Mouse (Mus musculus) hindbrain, embryonic 14.5 days (tissue): ENCODE data around the gene Gtpbp8. TPM values are rescaled to one million over a fixed set of nuclear protein-coding genes. Genes with fewer than 3 reads are reported as not detected.

Experiments
- ATAC-seq: fragments of 200-750 bp; cut with Nextera tagmentation; 2 replicates; pipeline ENCODE4 v1.8.0; 2017; ENCODE audit warnings: moderate number of reproducible peaks, mild to moderate bottlenecking, moderate TSS enrichment, moderate library complexity; ENCODE audit not compliant: low FRiP score
- DNase-seq: peaks from one replicate; pipeline ENCODE4 v3.0.0-alpha.2; 2015; ENCODE audit warnings: low spot score
- H3K27ac ChIP-seq: fragments of 300-500 bp; sonication (generic); 2 replicates; pipeline ENCODE4 v1.5.1; 2014; ENCODE audit warnings: mild to moderate bottlenecking, moderate library complexity
- H3K27me3 ChIP-seq: fragments of 300-500 bp; sonication (generic); 2 replicates; pipeline ENCODE4 v1.6.1; 2014; ENCODE audit warnings: mild to moderate bottlenecking, low read length, mixed read lengths; ENCODE audit not compliant: control insufficient read depth, insufficient read depth
- H3K36me3 ChIP-seq: fragments of 300-500 bp; sonication (generic); replicated peaks from 2 replicates; pipeline ENCODE4 v1.6.1; 2014; ENCODE audit not compliant: control insufficient read depth, insufficient read depth
- H3K4me1 ChIP-seq: fragments of 300-500 bp; sonication (generic); replicated peaks from 2 replicates; pipeline ENCODE4 v1.6.1; 2014; ENCODE audit warnings: antibody characterized with exemption, low read length, mixed read lengths; ENCODE audit not compliant: control insufficient read depth, insufficient read depth
- H3K4me2 ChIP-seq: fragments of 300-500 bp; sonication (generic); replicated peaks from 2 replicates; pipeline ENCODE4 v1.6.1; 2014; ENCODE audit warnings: mild to moderate bottlenecking, moderate library complexity
- H3K4me3 ChIP-seq: fragments of 300-500 bp; sonication (generic); replicated peaks from 2 replicates; pipeline ENCODE4 v1.5.1; 2014; ENCODE audit warnings: mild to moderate bottlenecking, low read length
- H3K9ac ChIP-seq: fragments of 300-500 bp; sonication (generic); 2 replicates; pipeline ENCODE4 v1.6.1; 2014
- H3K9me3 ChIP-seq: fragments of 300-500 bp; sonication (generic); 2 replicates; pipeline ENCODE4 v1.6.1; 2016; ENCODE audit warnings: low read length; ENCODE audit not compliant: control insufficient read depth
- WGBS: fragments of 180-500 bp; shearing (Covaris S2); extraction: QIAGEN DNeasy Blood & Tissue Kit; methylation state at CpG from one replicate; pipeline ENCODE4 v1.1.7; 2014; 5-methylcytosine and 5-hydroxymethylcytosine counted together
- polyA plus RNA-seq: library from polyadenylated mRNA; unstranded; fragments of >200 nt; fragmentation: Nextera tagmentation; extraction: Ambion mirVana; gene quantifications from 2 replicates; pipeline ENCODE4 v1.2.1, GENCODE M21; 2014

Gene Gtpbp8
- polyA plus RNA-seq, 1 experiment from 2014 or later, result 41.5 TPM

- Histone ChIP-seq H3K4me1 (no peaks in the 10 kb centered on the region), H3K27me3 (no peaks in the 10 kb centered on the region), H3K27ac (no peak overlapping the region), H3K9me3 (no peaks in the 10 kb centered on the region), H3K4me2 (no peak overlapping the region), H3K9ac (no peak overlapping the region), H3K4me3 (no peak overlapping the region), H3K36me3 (peaks cover 86% of the 10 kb centered on the region)
- ATAC-seq (no peak), DNase-seq (no peak)
- WGBS, result 92% methylated on average over 4 of the region's 4 CpGs
These were observed 10.0 kb downstream of the Gtpbp8 start for GRCm38 (mm10) chr16:44736118-44736517.

GRCm38 (mm10) chr16:44735676-44736075, 10.5 kb downstream of the Gtpbp8 start:
- no peak for ATAC-seq
- DNase-seq, result no peak
- no peaks in the 10 kb centered on the region for H3K4me1 ChIP-seq
- H3K36me3 ChIP-seq, result peaks cover 86% of the 10 kb centered on the region
- H3K9me3 ChIP-seq, result no peaks in the 10 kb centered on the region
- H3K4me3 ChIP-seq, result no peak overlapping the region
- no peak overlapping the region for H3K9ac ChIP-seq
- H3K27ac ChIP-seq, result no peak overlapping the region
- H3K4me2 ChIP-seq, result no peak overlapping the region
- WGBS, result 92% methylated on average over 5 of the region's 5 CpGs
- no peaks in the 10 kb centered on the region for H3K27me3 ChIP-seq

GRCm38 (mm10) chr16:44734059-44734458, 12.1 kb downstream of the Gtpbp8 start:
- Histone ChIP-seq H3K4me3 (no peak overlapping the region), H3K36me3 (peaks cover 92% of the 10 kb centered on the region), H3K27me3 (no peaks in the 10 kb centered on the region), H3K9ac (no peak overlapping the region), H3K4me2 (no peak overlapping the region), H3K4me1 (no peaks in the 10 kb centered on the region), H3K27ac (no peak overlapping the region), H3K9me3 (no peaks in the 10 kb centered on the region)
- ATAC-seq (no peak), DNase-seq (no peak)
- 90% methylated on average over 3 of the region's 3 CpGs for WGBS

GRCm38 (mm10) chr16:44727525-44727924, 18.6 kb downstream of the Gtpbp8 start:
- no peaks in the 10 kb centered on the region for H3K27me3 ChIP-seq
- H3K9ac ChIP-seq, result no peak overlapping the region
- peaks cover 3% of the 10 kb centered on the region; the same call in 1 of the 2 replicates for H3K4me1 ChIP-seq
- DNase-seq, result no peak
- H3K4me3 ChIP-seq, result no peak overlapping the region
- peaks cover 30% of the 10 kb centered on the region for H3K36me3 ChIP-seq
- no peak overlapping the region for H3K27ac ChIP-seq
- 97% methylated on average over 3 of the region's 3 CpGs for WGBS
- no peaks in the 10 kb centered on the region for H3K9me3 ChIP-seq
- no peak overlapping the region for H3K4me2 ChIP-seq
- no peak for ATAC-seq

- H3K4me3 ChIP-seq, result peak overlapping the region; percentile 67
- H3K9ac ChIP-seq, result peak overlapping the region; percentile 72
- ATAC-seq, result no peak
- no peaks in the 10 kb centered on the region for H3K27me3 ChIP-seq
- H3K36me3 ChIP-seq, result peaks cover 15% of the 10 kb centered on the region
- peaks cover 3% of the 10 kb centered on the region; the same call in 1 of the 2 replicates for H3K4me1 ChIP-seq
- peak overlapping the region; percentile 67 for H3K4me2 ChIP-seq
- 0 out of 2 replicates have a peak overlapping the region, but pooled peaks have one; percentile 11 for H3K27ac ChIP-seq
- DNase-seq, result peak; percentile 85
- WGBS, result 49% methylated on average over 14 of the region's 14 CpGs
- no peaks in the 10 kb centered on the region for H3K9me3 ChIP-seq
These were observed 20.6 kb downstream of the Gtpbp8 start for GRCm38 (mm10) chr16:44725286-44726223.

GRCm38 (mm10) chr16:44724847-44725246, 21.3 kb downstream of the Gtpbp8 start:
- Histone ChIP-seq H3K27ac (peak overlapping the region; percentile 89), H3K4me2 (peak overlapping the region; percentile 67), H3K9ac (peak overlapping the region; percentile 72), H3K36me3 (peaks cover 9% of the 10 kb centered on the region), H3K4me3 (peak overlapping the region; percentile 67), H3K4me1 (peaks cover 3% of the 10 kb centered on the region; the same call in 1 of the 2 replicates), H3K27me3 (no peaks in the 10 kb centered on the region), H3K9me3 (no peaks in the 10 kb centered on the region)
- ATAC-seq (peak; percentile 15), DNase-seq (peak; percentile 69)
- under 1% methylated on average over 14 of the region's 14 CpGs for WGBS

GRCm38 (mm10) chr16:44724083-44724787, 21.9 kb downstream of the Gtpbp8 start, which contains the start of gene Nepro:
Nepro (plus strand) TSS chr16:44724301.
- no peaks in the 10 kb centered on the region for H3K9me3 ChIP-seq
- peak within 1 kb of the TSS; percentile 89 for H3K27ac ChIP-seq
- peak within 1 kb of the TSS; percentile 67 for H3K4me3 ChIP-seq
- H3K4me1 ChIP-seq, result peaks cover 3% of the 10 kb centered on the region; the same call in 1 of the 2 replicates
- DNase-seq, result peak; percentile 85
- peaks cover 9% of the 10 kb centered on the region for H3K36me3 ChIP-seq
- no peaks in the 10 kb centered on the region for H3K27me3 ChIP-seq
- WGBS, result under 1% methylated on average over 60 of the region's 64 CpGs
- H3K4me2 ChIP-seq, result peak within 1 kb of the TSS; percentile 67
- peak; percentile 97 for ATAC-seq
- peak within 1 kb of the TSS; percentile 72 for H3K9ac ChIP-seq

GRCm38 (mm10) chr16:44722666-44723065, 23.5 kb downstream of the Gtpbp8 start:
- ATAC-seq (no peak), DNase-seq (no peak)
- peaks cover 3% of the 10 kb centered on the region; the same call in 1 of the 2 replicates for H3K4me1 ChIP-seq
- H3K27ac ChIP-seq, result no peak overlapping the region
- H3K9me3 ChIP-seq, result no peaks in the 10 kb centered on the region
- no peak overlapping the region for H3K4me2 ChIP-seq
- no peak overlapping the region for H3K4me3 ChIP-seq
- peaks cover 7% of the 10 kb centered on the region; the same call in 1 of the 2 replicates for H3K36me3 ChIP-seq
- 85% methylated on average over 2 of the region's 2 CpGs for WGBS
- no peak overlapping the region for H3K9ac ChIP-seq
- H3K27me3 ChIP-seq, result no peaks in the 10 kb centered on the region

- peak; percentile 63 for DNase-seq
These were observed 25.6 kb downstream of the Gtpbp8 start for GRCm38 (mm10) chr16:44720518-44720917.

More at GRCm38 (mm10) chr16:44720518-44720917, 25.6 kb downstream of the Gtpbp8 start:
- 76% methylated on average over 3 of the region's 3 CpGs for WGBS
- H3K9me3 ChIP-seq, result no peaks in the 10 kb centered on the region
- H3K36me3 ChIP-seq, result peaks cover 7% of the 10 kb centered on the region; the same call in 1 of the 2 replicates
- no peak for ATAC-seq
- H3K4me3 ChIP-seq, result no peak overlapping the region
- no peak overlapping the region for H3K4me2 ChIP-seq
- H3K27me3 ChIP-seq, result no peaks in the 10 kb centered on the region
- no peak overlapping the region for H3K27ac ChIP-seq
- H3K4me1 ChIP-seq, result peaks cover 10% of the 10 kb centered on the region
- no peak overlapping the region for H3K9ac ChIP-seq
